In genomic region chr11:16259876-16260275, GRCm38 (mm10) we compare ENCODE assay signal across 12 mouse cellular contexts. TPM values are rescaled to one million over a fixed set of nuclear protein-coding genes. Genes with fewer than 3 reads are reported as not detected.
DNase-seq lines count a peak whose midpoint lies in the region; ATAC-seq lines count a peak whose summit lies in the region.
"Had no signal": no experiment of that assay in that cellular context is flagged by ENCODE, and none has a peak within 500 bp of the region (broad histone marks: within the 10 kb centered on the region; RNA-seq: fewer than 3 reads in every experiment).

No protein-coding gene starts in this region.

- WGBS in embryonic facial prominence, embryonic 10.5 days, result 16% methylated on average over 9 of the region's 9 CpGs
- 19% methylated on average over 9 of the region's 9 CpGs for WGBS in hindbrain, embryonic 13.5 days
- WGBS in neural tube, embryonic 11.5 days, result 20% methylated on average over 9 of the region's 9 CpGs

- no peak overlapping the region for H3K4me3 ChIP-seq in embryonic facial prominence, embryonic 10.5 days
- peak overlapping the region; percentile 65 for H3K4me3 ChIP-seq in hindbrain, embryonic 13.5 days
- H3K4me3 ChIP-seq in neural tube, embryonic 11.5 days (ENCODE audit: low read depth, low read length), result peak overlapping the region; percentile 1; the same call in 1 of the 2 replicates

- intact Hi-C loops in heart, postnatal 14 days (cut with DNase I), result loop anchor here (10.0 kb wide), 1 partner anchor 155 kb away; no protein-coding TSS in a partner anchor

- H3K9me3 ChIP-seq in embryonic facial prominence, embryonic 10.5 days, result no peaks in the 10 kb centered on the region
- no peaks in the 10 kb centered on the region for H3K9me3 ChIP-seq in hindbrain, embryonic 13.5 days
- no peaks in the 10 kb centered on the region for H3K9me3 ChIP-seq in neural tube, embryonic 11.5 days (ENCODE audit: control insufficient read depth, low read length)
- H3K9me3 ChIP-seq: heart, embryonic 15.5 days; limb, embryonic 12.5 days had no signal

- no peak for ATAC-seq in hindbrain, embryonic 13.5 days (ENCODE audit: low FRiP score)
- ATAC-seq in neural tube, embryonic 11.5 days (ENCODE audit: insufficient read depth, low FRiP score, low TSS enrichment), result no peak
- ATAC-seq in megakaryocyte-erythroid progenitor cell, adult 5-6 weeks (replicated peaks; ENCODE audit: low FRiP score, low TSS enrichment, poor library complexity, severe bottlenecking), result no peak

- DNase-seq in kidney, adult 18-20 months, result peak; percentile 8
- DNase-seq in kidney, adult 11 months, result no peak
- DNase-seq in embryonic facial prominence, embryonic 10.5 days (ENCODE audit: low spot score), result peak; percentile 17
- peak; percentile 9 for DNase-seq in neural tube, embryonic 11.5 days (ENCODE audit: low spot score)
- no peak for DNase-seq in urinary bladder, postnatal 36 days (ENCODE audit: low spot score in 2 of 2)
- DNase-seq in heart, postnatal 14 days, result no peak
- DNase-seq: adrenal gland, postnatal 25 days had no signal

- no peak overlapping the region for H3K27ac ChIP-seq in embryonic facial prominence, embryonic 10.5 days (replicated peaks)
- peak overlapping the region; percentile 13; the same call in 1 of the 2 replicates for H3K27ac ChIP-seq in hindbrain, embryonic 13.5 days
- H3K27ac ChIP-seq in neural tube, embryonic 11.5 days (ENCODE audit: low read depth, low read length), result no peak overlapping the region
- H3K27ac ChIP-seq: heart, embryonic 15.5 days; limb, embryonic 12.5 days had no signal

- H3K27me3 ChIP-seq in embryonic facial prominence, embryonic 10.5 days (replicated peaks; ENCODE audit: low read depth, poor library complexity, severe bottlenecking), result peaks cover 56% of the 10 kb centered on the region
- H3K27me3 ChIP-seq in hindbrain, embryonic 13.5 days, result peaks cover 36% of the 10 kb centered on the region
- H3K27me3 ChIP-seq in neural tube, embryonic 11.5 days (ENCODE audit: control insufficient read depth, insufficient read depth, low read length), result peaks cover 33% of the 10 kb centered on the region

- peak overlapping the region; percentile 84 for H3K4me2 ChIP-seq in hindbrain, embryonic 13.5 days
- no peak overlapping the region for H3K4me2 ChIP-seq in neural tube, embryonic 11.5 days (ENCODE audit: low read depth)

- no peaks in the 10 kb centered on the region for H3K36me3 ChIP-seq in embryonic facial prominence, embryonic 10.5 days (replicated peaks)
- H3K36me3 ChIP-seq in hindbrain, embryonic 13.5 days, result no peaks in the 10 kb centered on the region
- H3K36me3 ChIP-seq in neural tube, embryonic 11.5 days (ENCODE audit: control insufficient read depth, insufficient read depth, low read length), result no peaks in the 10 kb centered on the region
- H3K36me3 ChIP-seq: heart, embryonic 15.5 days; limb, embryonic 12.5 days had no signal

- peaks cover 18% of the 10 kb centered on the region for H3K4me1 ChIP-seq in embryonic facial prominence, embryonic 10.5 days
- H3K4me1 ChIP-seq in hindbrain, embryonic 13.5 days (replicated peaks), result peaks cover 35% of the 10 kb centered on the region
- no peaks in the 10 kb centered on the region for H3K4me1 ChIP-seq in neural tube, embryonic 11.5 days (ENCODE audit: control insufficient read depth, insufficient read depth, low read length)

- peak overlapping the region; percentile 66 for H3K9ac ChIP-seq in hindbrain, embryonic 13.5 days
- no peak overlapping the region for H3K9ac ChIP-seq in neural tube, embryonic 11.5 days (ENCODE audit: low read length)

RNA-seq across cellular contexts. Expression of gene Vstm2a, which starts 2.4 kb away (rescaled TPM):
- 0.36 and 0.88 TPM in 2 replicates for polyA plus RNA-seq in embryonic facial prominence, embryonic 10.5 days (2016; fragmentation: Nextera tagmentation; extraction: Ambion mirVana)
- 46.3 and 53.0 TPM in 2 replicates for polyA plus RNA-seq in hindbrain, embryonic 13.5 days (2015; fragmentation: Nextera tagmentation; extraction: Ambion mirVana)
- polyA plus RNA-seq in neural tube, embryonic 11.5 days (2014; fragmentation: Nextera tagmentation; extraction: Ambion mirVana), result 5.8 and 8.7 TPM in 2 replicates
- total RNA-seq in megakaryocyte-erythroid progenitor cell, adult 5-6 weeks (2014; fragmentation: Nextera tagmentation), result not detected in 2 replicates
- total RNA-seq in megakaryocyte-erythroid progenitor cell, adult 5-6 weeks (2017), result not detected in 2 replicates
- total RNA-seq in heart, postnatal 14 days (2021), result under 1 TPM in 1 of 2 experiments, not detected in 1; 0.37 TPM
- total RNA-seq: adrenal gland, postnatal 25 days had no signal
- polyA plus RNA-seq: C2C12 had no signal

Comparison
In these comparisons a context has a peak if more than half of its experiments do, and no peak if none do; other contexts are left out.
1. DNase-seq: peak in kidney, adult 18-20 months (single experiment), embryonic facial prominence, embryonic 10.5 days (single experiment) and neural tube, embryonic 11.5 days (single experiment); none in kidney, adult 11 months (single experiment), urinary bladder, postnatal 36 days (0 of 2) and heart, postnatal 14 days (0 of 2).